20 mouse cellular contexts compared by ENCODE assay signal in the genomic region with DNA sequence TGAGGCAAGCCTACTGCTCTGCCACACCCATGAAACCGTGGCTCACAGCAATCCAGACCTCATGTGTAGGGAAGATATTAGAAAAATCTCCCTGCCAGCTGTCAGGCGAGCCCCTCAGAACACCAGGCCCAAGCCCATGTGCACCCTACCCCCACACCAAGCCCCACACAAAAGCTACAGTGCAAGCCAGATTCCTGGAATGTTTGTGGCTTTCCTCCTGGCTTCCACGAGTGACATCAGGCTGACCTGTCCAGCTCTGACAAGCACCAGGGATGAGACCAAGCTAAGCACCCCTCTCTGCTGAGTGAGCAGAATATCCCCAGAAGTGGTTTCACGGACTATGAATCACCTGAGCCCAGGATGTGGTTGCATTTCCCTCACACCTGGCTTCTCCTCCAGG.
"Had no signal": no experiment of that assay in that cellular context is flagged by ENCODE, and none has a peak within 500 bp of the region (broad histone marks: within the 10 kb centered on the region; RNA-seq: fewer than 3 reads in every experiment).

No protein-coding gene starts in this region.

- H3K36me3 ChIP-seq: kidney, embryonic 15.5 days; limb, embryonic 10.5 days; limb, embryonic 13.5 days; liver, embryonic 13.5 days; midbrain, embryonic 12.5 days; midbrain, embryonic 15.5 days; neural tube, embryonic 12.5 days; neural tube, embryonic 15.5 days; stomach, embryonic 15.5 days had no signal

- H3K4me1 ChIP-seq: kidney, embryonic 15.5 days; midbrain, embryonic 12.5 days; midbrain, embryonic 15.5 days; neural tube, embryonic 12.5 days; neural tube, embryonic 15.5 days; stomach, embryonic 15.5 days had no signal

- ATAC-seq: midbrain, embryonic 15.5 days had no signal

- H3K9me3 ChIP-seq: kidney, embryonic 15.5 days; limb, embryonic 10.5 days; midbrain, embryonic 12.5 days; midbrain, embryonic 15.5 days; neural tube, embryonic 12.5 days; neural tube, embryonic 15.5 days; stomach, embryonic 15.5 days had no signal

- H3K27ac ChIP-seq: kidney, embryonic 15.5 days; limb, embryonic 10.5 days; limb, embryonic 13.5 days; liver, embryonic 13.5 days; midbrain, embryonic 12.5 days; midbrain, embryonic 15.5 days; neural tube, embryonic 12.5 days; neural tube, embryonic 15.5 days; stomach, embryonic 15.5 days had no signal

- H3K27me3 ChIP-seq: kidney, embryonic 15.5 days; limb, embryonic 13.5 days; liver, embryonic 13.5 days; midbrain, embryonic 12.5 days; midbrain, embryonic 15.5 days; neural tube, embryonic 12.5 days; neural tube, embryonic 15.5 days; stomach, embryonic 15.5 days had no signal

- H3K4me3 ChIP-seq: kidney, embryonic 15.5 days; limb, embryonic 10.5 days; limb, embryonic 13.5 days; liver, embryonic 13.5 days; midbrain, embryonic 12.5 days; midbrain, embryonic 15.5 days; neural tube, embryonic 12.5 days; neural tube, embryonic 15.5 days; stomach, embryonic 15.5 days had no signal

- DNase-seq: kidney, postnatal 10 days; kidney, postnatal 4 days; liver; liver, embryonic 13.5 days; lung, adult 2 months; lung, postnatal 14 days; lung, postnatal 4 days; right cerebral cortex, adult 18-20 months; right cerebral cortex, postnatal 14 days; right cerebral cortex, postnatal 4 days; thymus, adult 18-20 months; thymus, postnatal 36 days had no signal
